Mouse (Mus musculus) E14TG2a.4 (cell line): Measurements from ENCODE around the gene Akr1d1.

ENCODE experiments used
- CTCF ChIP-seq: conservative IDR thresholded peaks from 2 replicates; pipeline ENCODE4 v1.5.1; 2014; ENCODE audit warnings: low read length
- NANOG ChIP-seq: IDR thresholded peaks from 2 replicates; pipeline ENCODE4 v1.6.1; 2014; ENCODE audit warnings: borderline replicate concordance, low read length, mixed read lengths
- POU5F1 ChIP-seq: IDR thresholded peaks from 2 replicates; pipeline ENCODE4 v1.6.1; 2014; ENCODE audit warnings: low read length, borderline replicate concordance

- TF ChIP-seq CTCF (no peak), NANOG (no peak), POU5F1 (no peak)
Measured at GRCm38 (mm10) chr6:37616136-37616535, 86.2 kb downstream of the Akr1d1 start.
